Mouse (Mus musculus): Measurements from ENCODE around the gene Actc1. TPM values are rescaled to one million over a fixed set of nuclear protein-coding genes. Genes with fewer than 3 reads are reported as not detected.

The Actc1 gene
- total RNA-seq, 2 experiments from 2014 or later, result 16,244 to 16,268 TPM

Other genes with a start within 250 kb of the Actc1 start
- gene Scg5, start 224.4 kb downstream of the Actc1 start, total RNA-seq (2021), result not detected
- 1 to 10 TPM; 2.0 to 2.2 TPM for gene Arhgap11a, start 204.9 kb downstream of the Actc1 start, total RNA-seq (2021)
- not detected for gene Gjd2, start 39.9 kb downstream of the Actc1 start, total RNA-seq (2021)
- gene Aqr, start 133.5 kb upstream of the Actc1 start, total RNA-seq (2021), result 10 to 100 TPM; 16.8 to 18.2 TPM
- 10 to 100 TPM; 15.2 to 16.2 TPM for gene Zfp770, start 147.9 kb upstream of the Actc1 start, total RNA-seq (2021)